Mouse (Mus musculus) kidney, postnatal 4 days (tissue): ENCODE results near the gene Slc1a7.

Source experiments
- DNase-seq, 2 experiments: peaks; one replicate each; pipeline ENCODE4 v3.0.0; 2021; ENCODE audit warnings: mixed read lengths in 2 of 2

Gene Slc1a7

DNA sequence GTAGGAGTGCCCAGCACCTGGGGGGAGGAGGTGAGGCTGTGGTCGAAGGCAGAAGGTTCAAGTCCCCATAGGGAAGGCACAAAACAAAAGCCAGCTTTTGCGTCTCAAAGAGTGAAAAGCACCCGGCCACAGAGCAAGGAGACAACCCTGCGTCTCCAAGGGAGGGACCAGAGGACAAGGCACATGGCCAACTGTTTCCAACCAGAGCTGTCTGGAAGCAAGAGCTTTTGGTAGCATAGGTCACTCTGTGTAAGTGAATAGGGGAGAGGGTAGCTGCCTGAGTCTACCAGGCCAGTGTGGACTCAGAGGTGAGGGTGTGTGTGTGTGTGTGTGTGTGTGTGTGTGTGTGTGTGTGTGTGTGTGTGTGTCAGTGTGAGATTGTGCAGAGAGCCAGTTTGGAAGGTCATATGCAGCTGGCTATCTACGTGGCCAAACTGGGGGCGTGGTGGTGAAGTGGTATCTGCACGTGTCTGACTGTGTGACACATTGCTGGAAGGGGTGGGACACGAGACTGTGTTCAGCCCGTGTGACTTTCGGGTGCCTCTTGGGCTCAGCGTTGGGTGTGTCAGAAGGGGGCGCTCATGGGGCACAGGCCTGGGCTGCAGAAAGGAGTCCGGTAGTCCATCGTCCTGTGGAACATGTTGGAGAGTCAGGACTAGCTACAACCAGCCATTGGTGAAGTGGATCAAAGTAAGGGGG lies 47.1 kb downstream of the Slc1a7 start:
- DNase-seq, result peak; percentile 46 to 58

DNA sequence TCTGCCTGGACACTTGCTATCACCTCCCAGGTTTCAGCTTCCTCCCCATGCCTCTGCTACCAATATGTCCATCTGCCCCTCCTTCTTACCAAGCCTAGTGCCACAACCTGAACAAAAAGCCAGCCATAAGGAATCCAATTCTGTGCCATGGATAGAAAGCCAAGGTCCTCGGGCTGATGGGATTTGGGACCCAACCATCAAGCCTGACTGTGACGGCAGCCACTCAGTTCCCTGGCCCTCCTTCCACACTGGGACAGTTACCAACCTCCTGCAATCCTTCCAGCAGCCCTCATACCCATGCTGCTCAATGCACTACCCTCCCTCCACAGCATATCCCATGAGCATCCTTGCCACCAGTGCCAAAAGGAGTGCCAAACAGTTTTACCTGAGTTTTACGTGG lies 48.2 kb downstream of the Slc1a7 start:
- no peak for DNase-seq

GRCm38 (mm10) chr4:108017839-108018238 lies 49.7 kb downstream of the Slc1a7 start:
- no peak for DNase-seq

DNA sequence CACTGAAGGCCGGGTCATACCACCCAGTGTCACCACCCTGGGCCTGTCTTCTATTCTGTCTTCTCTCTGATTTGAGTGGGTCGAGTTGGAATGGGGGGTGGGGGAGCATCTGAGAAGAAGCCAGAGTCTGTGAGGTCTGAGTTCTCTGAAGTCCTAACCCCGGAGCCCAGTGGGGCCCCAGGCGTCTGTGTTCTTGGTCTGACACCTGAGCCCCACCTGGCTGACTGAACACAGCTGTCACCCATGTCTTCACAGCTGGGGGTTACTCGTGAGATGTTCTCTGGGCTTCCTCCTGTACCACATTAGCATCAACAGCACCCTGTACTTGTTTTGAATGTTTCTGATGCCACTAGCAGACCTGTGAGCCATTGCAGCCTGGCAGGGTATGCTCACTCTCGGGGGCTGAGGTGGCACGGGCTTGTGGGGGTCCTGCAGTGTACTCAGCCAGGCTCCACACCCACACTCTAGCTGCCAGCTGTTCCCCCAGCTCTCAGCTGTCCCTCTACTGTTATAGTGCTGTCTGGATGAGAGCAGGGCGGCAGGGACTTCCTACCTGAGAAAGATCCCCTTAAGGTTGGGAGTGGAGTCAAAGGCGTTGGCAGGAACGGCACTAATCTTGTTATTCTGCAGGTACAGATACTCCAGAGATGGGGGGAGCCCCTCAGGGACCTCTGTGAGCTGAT lies 50.2 kb downstream of the Slc1a7 start:
- no peak for DNase-seq

DNA sequence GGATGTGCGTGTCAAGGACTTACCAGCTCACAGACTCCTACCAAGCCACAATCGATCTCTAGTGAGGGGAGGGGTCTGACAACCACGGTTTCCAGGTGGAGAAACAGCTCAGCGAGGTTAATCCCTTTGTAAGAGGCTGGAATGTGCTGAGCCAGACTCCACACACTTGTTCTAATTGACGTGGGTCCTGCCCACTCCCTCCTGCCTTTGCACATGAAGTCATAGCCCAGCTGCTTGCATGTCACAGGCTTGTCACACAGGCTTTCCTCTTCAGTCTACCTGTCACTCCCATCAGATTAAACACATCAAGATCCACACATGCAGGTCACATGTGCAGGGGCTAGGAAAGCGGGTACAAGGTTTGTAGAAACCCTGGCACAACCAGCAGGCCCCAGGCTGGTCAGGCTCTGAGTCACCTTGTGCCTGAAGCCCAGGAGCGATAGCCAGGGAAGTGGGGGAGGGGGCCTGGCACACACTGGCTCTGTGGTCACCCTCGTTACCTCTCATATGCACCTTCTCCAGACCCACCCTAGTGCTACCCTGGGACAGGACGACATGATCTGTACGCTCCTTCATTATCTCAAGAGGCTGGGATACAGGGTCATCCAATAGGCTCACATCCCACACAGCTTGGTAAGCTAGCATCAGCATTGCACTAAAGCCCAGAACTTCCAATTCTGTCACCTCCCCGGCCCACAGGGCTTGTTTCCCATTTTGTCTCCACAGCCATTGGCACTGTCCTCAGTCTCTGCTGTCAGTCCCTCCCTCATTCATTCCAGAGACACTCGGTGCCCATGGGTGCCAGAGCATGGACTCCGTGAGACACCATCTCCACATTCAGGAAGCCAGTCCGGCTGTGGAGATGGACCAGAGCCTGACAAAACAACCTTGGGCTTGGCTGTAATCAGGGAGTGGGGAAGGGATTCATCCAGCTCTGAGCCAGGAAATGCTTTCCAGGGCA lies 51.1 kb downstream of the Slc1a7 start:
- DNase-seq, result peak in 1 of 2 experiments; percentile 27

DNA sequence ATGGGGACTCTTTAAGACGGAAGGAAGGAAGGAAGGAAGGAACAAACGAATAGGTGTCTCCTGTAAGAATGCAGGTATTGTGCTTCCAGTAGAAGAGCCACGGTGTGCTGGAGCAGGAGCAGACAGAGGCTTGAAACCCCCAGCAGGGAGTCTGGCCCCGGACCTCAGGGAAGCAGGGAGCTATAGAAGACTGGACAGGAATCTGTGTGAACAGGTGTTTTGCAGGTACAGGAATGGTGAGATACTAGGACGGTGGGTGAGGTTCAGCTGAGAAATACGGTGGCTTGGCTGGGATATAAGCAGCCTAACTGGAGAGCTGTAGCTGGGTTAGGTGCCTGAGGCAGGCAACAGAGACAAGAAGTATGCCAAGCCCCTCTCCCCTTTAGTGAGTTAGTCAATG lies 52.0 kb downstream of the Slc1a7 start:
- no peak for DNase-seq

DNA sequence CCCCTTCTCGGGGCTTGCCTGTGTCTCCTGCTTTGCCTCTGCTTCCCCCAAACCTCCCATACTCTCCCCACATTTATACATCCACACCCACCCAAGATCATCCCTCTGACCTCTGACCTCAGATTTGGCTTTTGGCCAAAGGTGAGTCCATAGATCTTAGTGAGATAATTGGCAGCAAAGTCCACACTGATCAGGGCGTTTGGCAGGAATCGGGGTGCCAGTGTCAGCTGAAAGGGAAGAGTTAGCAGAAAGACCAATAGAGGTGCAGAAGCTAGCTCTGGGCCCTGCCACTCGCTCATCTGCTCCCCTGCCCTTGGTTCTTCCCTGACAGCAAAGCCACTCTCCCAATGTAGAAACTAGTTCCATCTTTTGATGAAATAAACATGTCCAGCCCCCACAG lies 55.1 kb downstream of the Slc1a7 start:
- DNase-seq, result no peak

DNA sequence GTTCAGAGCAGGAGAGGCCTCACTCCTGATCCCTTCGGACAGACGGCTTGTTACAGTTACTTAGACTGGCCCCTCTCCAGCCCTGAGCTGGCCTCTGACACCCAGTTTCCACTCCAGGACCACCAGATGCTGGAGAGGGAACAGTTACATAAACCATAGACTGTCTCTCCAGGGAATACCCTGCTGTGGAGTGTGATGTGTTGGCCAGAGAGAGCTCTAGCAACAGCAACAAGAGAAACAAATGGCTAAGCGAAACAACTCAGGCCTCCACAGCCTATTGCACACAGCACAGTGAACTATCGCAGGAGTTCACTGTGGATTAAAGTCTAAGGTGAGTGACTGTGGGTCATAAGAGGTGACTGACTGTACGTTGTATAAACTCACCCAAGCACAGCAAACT lies 56.5 kb downstream of the Slc1a7 start:
- DNase-seq, result peak; percentile 53 to 71

DNA sequence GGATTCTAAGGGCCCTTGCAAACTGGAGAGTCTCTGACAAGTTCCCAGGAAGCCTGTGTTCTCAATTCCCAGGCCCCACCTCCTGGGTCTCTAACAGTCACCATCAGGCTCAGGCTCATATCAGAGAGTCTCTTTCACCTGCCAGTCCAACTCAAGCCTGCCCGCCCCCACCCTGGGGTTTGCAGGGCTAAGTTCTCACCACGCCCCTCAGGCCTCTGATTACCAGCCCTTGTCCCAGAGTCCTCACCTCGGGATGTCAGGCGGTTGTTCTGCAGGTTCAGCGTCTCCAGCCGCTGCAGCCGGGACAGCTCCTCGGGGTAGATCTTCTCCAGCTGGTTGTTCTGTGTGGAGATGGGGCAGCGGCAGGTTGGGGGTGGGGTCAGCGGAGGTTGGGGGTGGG lies 57.1 kb downstream of the Slc1a7 start:
- DNase-seq, result peak; percentile 59 to 77

DNA sequence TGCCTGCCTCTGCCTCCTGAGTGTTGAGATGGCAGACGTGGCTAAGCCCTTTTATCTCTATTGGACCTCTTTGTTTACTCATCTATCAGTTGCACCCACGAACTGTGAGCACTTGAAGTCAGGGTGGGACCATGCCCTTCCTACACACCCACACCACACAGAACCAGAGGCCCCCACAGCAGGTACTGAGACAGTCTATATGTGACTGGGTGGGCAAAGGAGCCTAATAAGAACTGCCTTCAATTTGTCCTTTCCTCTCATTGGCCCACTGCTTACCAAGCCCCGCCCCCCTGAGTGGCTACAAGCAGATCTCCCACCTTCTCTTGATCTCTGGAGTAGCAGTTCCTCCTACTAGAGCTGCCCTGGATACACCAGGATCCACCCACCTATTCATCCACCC lies 58.1 kb downstream of the Slc1a7 start:
- peak in 1 of 2 experiments; percentile 31 for DNase-seq

GRCm38 (mm10) chr4:108030888-108031501 lies 62.9 kb downstream of the Slc1a7 start:
- peak; percentile 45 to 68 for DNase-seq

DNA sequence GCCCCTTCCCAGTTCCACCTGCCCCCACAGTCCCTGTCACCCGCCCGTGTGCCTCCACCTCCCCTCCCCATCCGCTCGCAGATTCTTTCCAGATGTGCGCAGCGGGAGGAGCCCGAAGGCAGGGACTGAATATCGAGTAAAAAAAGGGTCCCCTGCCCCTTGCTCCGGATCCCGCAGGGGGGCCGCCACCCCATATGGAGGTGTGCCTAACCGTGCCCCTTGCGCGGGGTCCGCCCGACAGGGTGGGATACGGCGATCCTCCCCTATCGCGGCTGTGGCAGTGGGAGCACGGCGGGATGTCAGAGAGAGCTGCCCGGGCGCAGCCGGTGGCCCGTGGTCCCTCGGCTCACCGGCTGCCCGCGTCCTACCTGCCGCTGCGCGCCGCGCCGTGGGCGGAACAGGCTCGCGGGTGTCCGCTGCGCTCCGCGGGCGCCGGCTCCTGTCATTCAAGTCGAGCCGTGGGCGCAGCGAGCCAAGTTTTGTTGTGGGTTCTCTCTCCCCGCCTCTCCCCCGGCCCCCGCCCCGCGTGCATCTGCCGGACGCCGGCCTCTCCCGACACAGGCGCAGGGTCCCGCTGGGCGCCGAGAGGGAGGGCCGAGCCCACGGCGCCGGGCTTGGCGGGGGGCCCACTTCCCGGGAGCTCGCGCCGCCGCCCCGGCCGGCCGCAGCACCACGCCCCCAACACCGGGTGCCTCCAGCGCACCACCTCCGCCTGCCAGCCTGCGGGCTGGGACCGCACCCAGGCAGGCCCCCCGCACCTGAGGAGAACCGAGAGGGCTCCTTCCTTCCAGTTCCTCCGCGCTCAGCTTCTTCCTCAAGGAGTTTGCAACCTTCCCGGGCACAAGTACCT lies 63.6 kb downstream of the Slc1a7 start:
- DNase-seq, result peak; percentile 67 to 72

DNA sequence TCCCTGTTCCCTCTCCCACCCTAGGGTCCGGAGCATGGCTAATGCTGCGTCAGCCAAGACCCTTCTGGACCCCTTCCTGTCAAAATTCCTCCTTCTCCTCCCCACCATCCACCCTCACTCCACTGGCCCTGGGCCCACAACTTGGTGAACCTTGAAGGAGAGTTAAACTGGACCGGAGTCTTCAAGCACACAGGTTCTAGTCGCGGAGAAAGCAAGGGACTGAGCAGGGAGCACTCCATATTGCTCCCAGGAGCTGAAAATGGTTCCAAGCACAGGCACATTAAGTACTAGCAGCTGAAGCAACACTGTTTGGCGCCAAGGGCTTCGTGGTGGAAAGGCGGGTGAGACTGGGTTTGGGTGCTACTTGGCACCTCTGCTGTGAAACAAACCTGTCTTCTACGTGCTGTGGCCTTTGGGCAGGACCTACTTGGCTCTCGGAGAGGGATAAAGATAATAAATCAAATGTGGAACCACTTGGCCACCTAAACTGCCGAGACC lies 64.3 kb downstream of the Slc1a7 start:
- DNase-seq, result peak in 1 of 2 experiments; percentile 17

- DNase-seq, result no peak
Measured at GRCm38 (mm10) chr4:108033041-108033764, 65.1 kb downstream of the Slc1a7 start.

DNA sequence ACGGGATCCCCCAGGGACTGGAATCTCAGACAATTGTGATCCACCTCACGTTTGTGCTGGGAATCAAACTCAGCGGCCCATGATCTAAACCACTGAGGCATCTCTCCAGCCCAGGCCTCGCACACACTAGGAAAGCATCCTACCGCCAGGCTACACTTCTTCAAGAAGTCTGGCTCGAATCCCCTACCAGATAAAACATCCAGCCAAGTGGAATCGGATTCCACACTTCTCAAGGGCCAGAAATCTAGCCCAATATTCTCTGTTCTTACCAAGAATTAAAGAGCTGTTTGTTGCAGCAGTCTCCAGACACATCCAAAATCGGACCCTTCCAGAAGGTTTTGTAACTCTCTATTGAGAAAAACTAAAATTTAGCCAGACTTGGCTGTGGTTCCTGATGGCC lies 68.9 kb downstream of the Slc1a7 start:
- no peak for DNase-seq

- DNase-seq, result no peak
Measured at GRCm38 (mm10) chr4:108045136-108046107, 77.3 kb downstream of the Slc1a7 start.

GRCm38 (mm10) chr4:108046136-108046535 lies 78.0 kb downstream of the Slc1a7 start:
- no peak for DNase-seq

DNA sequence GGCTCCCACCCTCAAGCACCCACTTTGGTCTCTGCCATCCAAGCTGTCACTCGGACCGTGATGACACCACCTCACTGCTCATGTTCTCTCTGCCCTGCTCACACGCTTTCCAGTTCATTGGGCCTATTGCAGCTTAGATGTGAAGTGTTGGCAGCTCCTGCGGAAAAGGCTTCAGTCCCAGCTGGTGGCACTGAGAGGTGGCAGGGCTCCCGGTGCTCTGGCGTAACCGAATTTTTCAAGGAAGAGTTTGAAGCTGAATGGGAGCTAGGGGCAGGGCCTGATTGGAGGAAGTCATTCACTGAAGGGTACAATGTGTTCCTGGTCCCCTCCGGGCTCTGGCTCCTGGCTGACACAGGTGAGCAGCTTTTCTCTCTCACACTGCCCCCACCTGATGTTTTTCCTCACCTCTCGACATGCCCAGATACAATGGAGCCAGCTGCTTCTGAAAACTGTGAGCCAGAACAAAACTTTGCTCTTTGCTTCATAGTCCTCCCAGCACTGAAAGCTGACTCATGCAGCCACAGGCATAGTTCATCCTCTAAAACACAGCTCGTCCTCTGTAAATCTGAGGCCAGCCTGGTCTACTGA lies 83.6 kb downstream of the Slc1a7 start:
- no peak for DNase-seq

GRCm38 (mm10) chr4:108052673-108053072 lies 84.5 kb downstream of the Slc1a7 start:
- DNase-seq, result no peak
